Mouse (Mus musculus) liver, postnatal 0 days (tissue): ENCODE measurements around the gene Gm10277.

Experiments
- CTCF ChIP-seq: sonication (generic); IDR thresholded peaks from 2 replicates; pipeline ENCODE4 v1.5.1; 2016; ENCODE audit warnings: antibody characterized with exemption, low read depth
- EP300 ChIP-seq: IDR thresholded peaks from 2 replicates; pipeline ENCODE4 v1.6.1; 2016; ENCODE audit warnings: antibody characterized with exemption, low read depth, mild to moderate bottlenecking

DNA sequence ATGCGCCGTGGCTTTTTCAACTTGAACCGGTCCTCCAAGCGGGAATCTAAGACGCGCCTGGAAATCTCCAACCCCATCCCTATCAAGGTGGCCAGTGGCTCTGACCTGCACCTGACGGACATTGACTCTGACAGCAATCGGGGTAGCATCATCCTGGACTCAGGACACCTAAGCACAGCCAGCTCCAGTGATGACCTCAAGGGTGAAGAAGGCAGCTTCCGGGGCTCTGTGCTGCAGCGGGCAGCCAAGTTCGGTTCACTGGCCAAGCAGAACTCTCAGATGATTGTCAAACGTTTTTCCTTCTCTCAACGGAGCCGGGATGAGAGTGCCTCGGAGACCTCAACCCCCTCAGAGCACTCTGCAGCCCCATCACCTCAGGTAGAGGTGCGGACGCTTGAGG lies 10.1 kb downstream of the Gm10277 start:
- TF ChIP-seq CTCF (no peak), EP300 (no peak)
